Mouse (Mus musculus) forebrain, embryonic 14.5 days (tissue): ENCODE data around the gene Nrap. TPM values are rescaled to one million over a fixed set of nuclear protein-coding genes. Genes with fewer than 3 reads are reported as not detected.
"Not testable (repeated sequence)": the region's sequence is repeated elsewhere in the genome, so short reads cannot be mapped to it uniquely, and the experiment has no call there.

Source experiments
- ATAC-seq: fragments of 200-750 bp; cut with Nextera tagmentation; 2 replicates; pipeline ENCODE4 v1.8.0; 2017; ENCODE audit warnings: mild to moderate bottlenecking, moderate library complexity
- DNase-seq: peaks from one replicate; pipeline ENCODE4 v3.0.0-alpha.2; 2015; ENCODE audit warnings: low spot score
- H3K27ac ChIP-seq: fragments of 300-500 bp; sonication (generic); 2 replicates; pipeline ENCODE4 v1.5.1; 2014; ENCODE audit warnings: low read depth, mild to moderate bottlenecking, control low read depth, low read length, moderate library complexity
- H3K27me3 ChIP-seq: fragments of 300-500 bp; sonication (generic); replicated peaks from 2 replicates; pipeline ENCODE4 v1.6.1; 2014; ENCODE audit warnings: low read length, control low read depth, mixed read lengths; ENCODE audit not compliant: control insufficient read depth, insufficient read depth
- H3K36me3 ChIP-seq: fragments of 300-500 bp; sonication (generic); 2 replicates; pipeline ENCODE4 v1.6.1; 2014; ENCODE audit warnings: low read length, control low read depth; ENCODE audit not compliant: control insufficient read depth, insufficient read depth
- H3K4me1 ChIP-seq: fragments of 300-500 bp; sonication (generic); 2 replicates; pipeline ENCODE4 v1.6.1; 2014; ENCODE audit warnings: antibody characterized with exemption, low read length, control low read depth; ENCODE audit not compliant: control insufficient read depth, insufficient read depth
- H3K4me2 ChIP-seq: fragments of 300-500 bp; sonication (generic); 2 replicates; pipeline ENCODE4 v1.6.1; 2014; ENCODE audit warnings: mild to moderate bottlenecking, control low read depth, low read length
- H3K4me3 ChIP-seq: fragments of 300-500 bp; sonication (generic); 2 replicates; pipeline ENCODE4 v1.5.1; 2014; ENCODE audit warnings: low read depth, low read length, control low read depth
- H3K9ac ChIP-seq: fragments of 300-500 bp; sonication (generic); 2 replicates; pipeline ENCODE4 v1.6.1; 2014; ENCODE audit warnings: mild to moderate bottlenecking, low read length, control low read depth, moderate library complexity
- H3K9me3 ChIP-seq: fragments of 300-500 bp; sonication (generic); replicated peaks from 2 replicates; pipeline ENCODE4 v1.6.1; 2016; ENCODE audit warnings: low read length, control low read depth, mixed read lengths; ENCODE audit not compliant: control insufficient read depth
- WGBS: fragments of 180-500 bp; shearing (Covaris S2); extraction: QIAGEN DNeasy Blood & Tissue Kit; methylation state at CpG from one replicate; pipeline ENCODE4 v1.1.7; 2014; 5-methylcytosine and 5-hydroxymethylcytosine counted together
- polyA plus RNA-seq: library from polyadenylated mRNA; unstranded; fragments of >200 nt; fragmentation: Nextera tagmentation; extraction: Ambion mirVana; gene quantifications from 2 replicates; pipeline ENCODE4 v1.2.1, GENCODE M21; 2014

Nrap gene
- polyA plus RNA-seq, 1 experiment from 2014 or later = 0.55 TPM

GRCm38 (mm10) chr19:56423370-56423769, 33.5 kb upstream of the Nrap start:
- Histone ChIP-seq H3K36me3 (no peaks in the 10 kb centered on the region), H3K27me3 (no peaks in the 10 kb centered on the region), H3K4me2 (no peak overlapping the region), H3K9ac (no peak overlapping the region), H3K9me3 (no peaks in the 10 kb centered on the region), H3K4me1 (peaks cover 3% of the 10 kb centered on the region), H3K27ac (no peak overlapping the region), H3K4me3 (no peak overlapping the region)
- 55% methylated on average over 12 of the region's 12 CpGs for WGBS
- DNase-seq = peak; percentile 16
- peak; percentile 26; the same call in 1 of the 2 replicates for ATAC-seq

DNA sequence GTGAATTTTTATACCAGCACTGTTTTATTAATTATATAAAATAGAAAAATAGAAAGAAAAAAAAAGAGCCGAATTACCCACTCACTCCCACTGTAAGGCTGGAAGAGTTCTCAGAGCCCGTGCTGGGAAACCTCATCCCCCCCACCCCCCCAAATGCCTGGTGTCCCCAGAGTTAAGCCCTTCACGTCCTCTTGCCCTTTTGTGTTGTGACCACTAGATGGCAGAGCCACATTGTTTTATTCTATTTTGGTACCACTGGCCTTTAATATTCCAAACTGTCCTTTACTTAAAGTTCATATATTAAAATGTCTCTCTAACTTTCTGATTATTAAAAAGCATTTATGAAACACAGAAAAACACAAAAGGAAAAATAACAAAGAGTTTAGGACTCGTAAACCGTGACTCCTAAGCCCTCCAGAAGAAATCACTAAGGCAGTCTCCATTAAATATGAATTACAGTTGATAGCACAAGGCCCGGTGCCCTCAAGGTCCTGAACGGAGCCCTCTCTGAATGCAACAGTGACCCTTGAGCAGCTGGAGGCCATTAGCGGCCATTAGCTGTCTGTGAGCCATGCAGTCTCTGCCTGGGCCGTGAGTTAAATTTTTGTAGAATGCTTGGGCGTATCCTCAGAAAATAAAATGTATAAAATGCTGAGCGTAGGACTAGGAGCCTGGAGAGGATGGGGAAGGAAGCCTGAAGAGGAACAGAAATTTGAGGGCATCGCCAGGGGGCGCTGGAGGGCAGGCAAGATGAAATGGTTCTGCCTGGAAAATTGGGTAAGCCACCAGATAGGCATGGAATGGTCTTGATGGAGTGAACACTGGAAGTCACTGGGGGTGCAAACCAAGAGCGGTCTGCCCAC, 32.9 kb upstream of the Nrap start:
- 40% methylated on average over 14 of the region's 14 CpGs for whole genome bisulfite sequencing
- H3K27ac ChIP-seq = no peak overlapping the region

DNA sequence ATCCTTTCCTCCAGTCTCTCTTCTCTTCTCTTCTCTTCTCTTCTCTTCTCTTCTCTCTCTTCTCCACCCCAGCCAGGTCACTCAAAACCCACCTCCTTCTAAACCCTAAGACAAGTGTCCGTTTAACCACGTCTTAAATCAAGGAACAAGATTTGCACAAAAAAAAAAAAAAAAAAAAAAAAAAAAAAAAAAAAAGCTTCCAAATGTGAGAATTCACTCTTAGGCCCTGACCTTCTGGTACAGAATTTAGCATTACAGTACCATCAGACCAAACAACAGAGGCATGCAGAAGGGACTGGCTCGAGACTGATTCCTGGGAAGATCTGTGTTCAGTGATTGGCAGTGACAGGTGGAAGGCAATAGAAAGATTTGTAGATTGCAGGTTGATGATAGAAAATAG, 30.5 kb upstream of the Nrap start:
- no peak overlapping the region for H3K4me2 ChIP-seq
- H3K9ac ChIP-seq = no peak overlapping the region
- DNase-seq (no peak), ATAC-seq (no peak)
- no peaks in the 10 kb centered on the region for H3K9me3 ChIP-seq
- no peaks in the 10 kb centered on the region for H3K4me1 ChIP-seq
- WGBS = 94% methylated on average over 3 of the region's 3 CpGs
- no peak overlapping the region for H3K4me3 ChIP-seq
- no peak overlapping the region for H3K27ac ChIP-seq
- H3K27me3 ChIP-seq = no peaks in the 10 kb centered on the region
- H3K36me3 ChIP-seq = no peaks in the 10 kb centered on the region

More for the DNA sequence above, 32.9 kb upstream of the Nrap start:
- H3K36me3 ChIP-seq = no peaks in the 10 kb centered on the region
- no peaks in the 10 kb centered on the region for H3K9me3 ChIP-seq
- H3K9ac ChIP-seq = no peak overlapping the region
- peak; percentile 58; the same call in 1 of the 2 replicates for ATAC-seq
- no peak overlapping the region for H3K4me3 ChIP-seq
- no peaks in the 10 kb centered on the region for H3K27me3 ChIP-seq
- H3K4me1 ChIP-seq = peaks cover 3% of the 10 kb centered on the region
- DNase-seq = peak; percentile 82
- H3K4me2 ChIP-seq = no peak overlapping the region

- no peak overlapping the region for H3K27ac ChIP-seq
- no peak overlapping the region for H3K4me2 ChIP-seq
- H3K4me3 ChIP-seq = no peak overlapping the region
- ATAC-seq = no peak
- no peaks in the 10 kb centered on the region for H3K27me3 ChIP-seq
- H3K9ac ChIP-seq = no peak overlapping the region
- 71% methylated on average over 9 of the region's 9 CpGs for WGBS
- no peaks in the 10 kb centered on the region for H3K4me1 ChIP-seq
- H3K9me3 ChIP-seq = no peaks in the 10 kb centered on the region
- DNase-seq = no peak
- no peaks in the 10 kb centered on the region for H3K36me3 ChIP-seq
Measured at GRCm38 (mm10) chr19:56419452-56419851, 29.6 kb upstream of the Nrap start.

DNA sequence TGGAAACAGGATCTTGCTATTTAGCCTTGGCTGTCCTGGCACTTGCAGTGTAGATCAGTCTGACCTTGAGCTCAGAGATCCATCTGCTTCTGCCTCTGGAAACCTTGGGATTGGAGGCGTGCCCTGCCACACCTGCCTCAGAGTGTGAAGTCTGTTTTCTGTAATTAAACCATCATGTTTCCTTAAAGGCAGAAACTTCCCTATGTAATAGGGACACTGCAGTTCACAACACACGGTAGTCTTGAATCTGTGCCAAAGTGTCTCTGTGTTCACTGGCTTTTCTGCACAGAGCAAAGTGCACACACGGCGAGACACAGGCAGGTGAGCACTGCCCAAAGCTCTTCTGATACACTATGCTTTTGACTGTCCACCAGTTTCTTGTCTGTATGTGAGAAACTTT, 28.6 kb upstream of the Nrap start:
- ATAC-seq (no peak), DNase-seq (no peak)
- no peak overlapping the region for H3K9ac ChIP-seq
- H3K4me3 ChIP-seq = no peak overlapping the region
- H3K4me2 ChIP-seq = no peak overlapping the region
- no peaks in the 10 kb centered on the region for H3K36me3 ChIP-seq
- no peaks in the 10 kb centered on the region for H3K4me1 ChIP-seq
- no peak overlapping the region for H3K27ac ChIP-seq
- no peaks in the 10 kb centered on the region for H3K27me3 ChIP-seq
- no peaks in the 10 kb centered on the region for H3K9me3 ChIP-seq
- WGBS = 76% methylated on average over 4 of the region's 4 CpGs

DNA sequence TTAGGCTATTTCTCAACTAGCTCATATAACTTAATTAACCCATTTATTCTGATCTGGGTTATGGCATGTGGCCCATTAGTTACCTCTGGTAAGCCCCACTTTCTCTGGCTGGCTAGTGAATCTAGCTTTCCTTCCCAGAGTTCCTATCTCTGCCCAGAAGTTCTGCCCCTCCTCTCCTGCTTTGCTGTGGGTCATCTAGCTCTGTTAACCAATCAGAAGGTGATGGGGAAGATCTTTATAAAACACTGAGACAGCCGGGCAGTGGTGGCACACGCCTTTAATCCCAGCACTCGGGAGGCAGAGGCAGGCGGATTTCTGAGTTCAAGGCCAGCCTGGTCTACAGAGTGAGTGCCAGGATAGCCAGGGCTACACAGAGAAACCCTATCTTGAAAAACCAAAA, 20.0 kb upstream of the Nrap start:
- H3K4me1 ChIP-seq, ATAC-seq, H3K9me3 ChIP-seq, H3K36me3 ChIP-seq, DNase-seq, H3K4me3 ChIP-seq, H3K27me3 ChIP-seq, H3K9ac ChIP-seq, H3K27ac ChIP-seq, H3K4me2 ChIP-seq: not testable (repeated sequence)
- WGBS = 98% methylated on average over 4 of the region's 4 CpGs

DNA sequence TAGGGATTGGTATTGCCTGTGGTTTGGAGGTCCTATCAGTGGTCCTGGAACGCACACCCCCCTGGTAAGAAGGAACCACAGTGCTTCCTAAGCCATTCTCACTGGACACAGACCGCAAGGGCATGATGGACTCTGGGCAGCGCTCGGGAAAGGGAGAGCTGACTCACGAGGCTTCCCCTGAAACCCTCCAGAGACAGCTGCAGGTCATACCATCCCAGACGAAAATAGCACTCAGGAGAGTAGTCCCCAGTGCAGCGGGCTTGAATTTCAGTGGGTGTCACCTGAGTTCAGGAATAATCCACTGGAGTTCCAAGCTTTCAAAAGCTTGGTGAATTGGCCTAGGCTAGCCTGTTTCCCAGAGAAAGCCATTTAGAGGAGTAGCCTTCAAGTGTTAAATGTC, 16.7 kb upstream of the Nrap start:
- H3K9me3 ChIP-seq = no peaks in the 10 kb centered on the region; the same call in 1 of the 2 replicates
- H3K4me2 ChIP-seq = no peak overlapping the region
- no peak overlapping the region for H3K4me3 ChIP-seq
- WGBS = 93% methylated on average over 7 of the region's 7 CpGs
- no peaks in the 10 kb centered on the region for H3K27me3 ChIP-seq
- no peak overlapping the region for H3K9ac ChIP-seq
- no peak for ATAC-seq
- no peaks in the 10 kb centered on the region for H3K4me1 ChIP-seq
- no peak for DNase-seq
- H3K27ac ChIP-seq = no peak overlapping the region
- H3K36me3 ChIP-seq = no peaks in the 10 kb centered on the region

- H3K9me3 ChIP-seq = no peaks in the 10 kb centered on the region; the same call in 1 of the 2 replicates
- 93% methylated on average over 4 of the region's 4 CpGs for WGBS
- no peak for ATAC-seq
- H3K27ac ChIP-seq = no peak overlapping the region
- H3K9ac ChIP-seq = no peak overlapping the region
- no peaks in the 10 kb centered on the region for H3K4me1 ChIP-seq
- H3K4me3 ChIP-seq = no peak overlapping the region
- no peak for DNase-seq
- no peaks in the 10 kb centered on the region for H3K27me3 ChIP-seq
- no peaks in the 10 kb centered on the region for H3K36me3 ChIP-seq
- no peak overlapping the region for H3K4me2 ChIP-seq
Measured at GRCm38 (mm10) chr19:56405824-56406223, 16.0 kb upstream of the Nrap start.

- no peaks in the 10 kb centered on the region for H3K27me3 ChIP-seq
- peaks cover 2% of the 10 kb centered on the region; the same call in 1 of the 2 replicates for H3K4me1 ChIP-seq
- H3K36me3 ChIP-seq = no peaks in the 10 kb centered on the region
- H3K4me3 ChIP-seq = no peak overlapping the region
- H3K9ac ChIP-seq = no peak overlapping the region
- H3K4me2 ChIP-seq = no peak overlapping the region
- DNase-seq (peak; percentile 63), ATAC-seq (no peak; the same call in 1 of the 2 replicates)
- no peaks in the 10 kb centered on the region for H3K9me3 ChIP-seq
- WGBS = 65% methylated on average over 6 of the region's 6 CpGs
- H3K27ac ChIP-seq = no peak overlapping the region
Measured at GRCm38 (mm10) chr19:56401864-56402263, 12.0 kb upstream of the Nrap start.
